Mouse (Mus musculus): ENCODE results near the gene Olfr722. TPM values are rescaled to one million over a fixed set of nuclear protein-coding genes. Genes with fewer than 3 reads are reported as not detected.

Gene Olfr722
- not detected in 2 replicates for polyA plus RNA-seq (2012; ENCODE audit: low replicate concordance)

GRCm38 (mm10) chr14:49901899-49902298, at the start of gene Olfr722:
Gene Olfr722, minus strand, starts transcription at chr14:49901999.

DNA sequence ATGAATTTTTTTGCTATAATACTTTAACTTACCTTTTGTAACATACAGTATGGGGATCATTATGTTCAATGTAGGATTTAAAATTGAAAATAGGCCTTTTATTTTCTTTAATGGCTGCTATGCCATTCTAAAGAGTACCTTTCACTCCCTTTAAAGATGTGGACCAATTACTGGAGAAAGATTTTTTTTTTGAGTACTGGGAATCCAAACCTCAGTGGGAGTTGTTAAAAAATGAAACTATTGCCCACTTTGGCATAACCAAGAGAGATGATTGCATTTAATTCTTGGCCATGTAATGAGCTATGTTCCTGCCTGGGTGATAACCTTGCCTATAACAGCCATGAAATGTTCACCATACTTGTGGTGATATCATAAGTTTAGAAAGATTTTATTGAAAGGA, 29.9 kb upstream of the Olfr722 start, which contains the start of gene Olfr723:
Gene Olfr723 (minus strand): TSS at position 101 of the 400 bp plus-strand sequence.

Other genes with a start within 250 kb of the Olfr722 start
- gene Armh4, start 118.6 kb downstream of the Olfr722 start, polyA plus RNA-seq (2012; ENCODE audit: low replicate concordance): 0.03 TPM in 1 of 2 replicates, not detected in the other
- gene Olfr723, start 29.8 kb upstream of the Olfr722 start, polyA plus RNA-seq (2012; ENCODE audit: low replicate concordance): not detected in 2 replicates
- not detected in 2 replicates for gene Olfr724, start 61.3 kb upstream of the Olfr722 start, polyA plus RNA-seq (2012; ENCODE audit: low replicate concordance)
- not detected in 2 replicates for gene Olfr725, start 138.4 kb upstream of the Olfr722 start, polyA plus RNA-seq (2012; ENCODE audit: low replicate concordance)
- not detected in 2 replicates for gene Olfr726, start 189.0 kb upstream of the Olfr722 start, polyA plus RNA-seq (2012; ENCODE audit: low replicate concordance)
- not detected in 2 replicates for gene Olfr727, start 221.2 kb upstream of the Olfr722 start, polyA plus RNA-seq (2012; ENCODE audit: low replicate concordance)
- gene Olfr728, start 240.7 kb upstream of the Olfr722 start, polyA plus RNA-seq (2012; ENCODE audit: low replicate concordance): not detected in 2 replicates

All from leukemia stem cell, adult 10-12 weeks (primary cell).